8 mouse cellular contexts compared by ENCODE assay signal in the genomic region with DNA sequence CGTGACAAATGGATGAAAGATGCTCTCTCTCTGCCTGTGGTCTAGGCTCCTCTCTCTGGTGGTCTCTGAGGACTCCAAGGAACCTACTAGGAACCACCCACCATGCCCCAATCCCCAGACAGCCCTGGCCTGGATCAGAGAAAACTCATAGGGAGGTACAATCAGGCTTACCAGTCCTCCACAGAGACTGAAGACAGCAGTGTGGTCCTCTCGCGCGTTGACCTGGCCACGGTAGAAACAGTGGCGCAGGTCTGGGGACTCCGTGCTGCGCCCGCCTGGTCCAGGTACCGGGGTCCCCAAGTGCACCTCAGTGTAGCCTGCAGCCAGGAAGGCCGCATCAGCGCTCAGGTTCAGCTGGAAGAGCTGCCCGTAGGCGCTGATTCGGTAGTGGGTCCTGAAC.
DNase-seq lines count a peak whose midpoint lies in the region; ATAC-seq lines count a peak whose summit lies in the region.

No protein-coding gene starts in this region.

- H3K4me2 ChIP-seq in lung, embryonic 15.5 days, result peak overlapping the region; percentile 94
- H3K4me2 ChIP-seq in limb, embryonic 12.5 days, result peak overlapping the region; percentile 97
- H3K4me2 ChIP-seq in stomach, embryonic 14.5 days (replicated peaks; ENCODE audit: low read depth, low read length), result peak overlapping the region; percentile 90

- H3K4me3 ChIP-seq in lung, embryonic 15.5 days, result peak overlapping the region; percentile 65
- peak overlapping the region; percentile 55 for H3K4me3 ChIP-seq in limb, embryonic 12.5 days (replicated peaks)
- peak overlapping the region; percentile 74 for H3K4me3 ChIP-seq in stomach, embryonic 14.5 days (ENCODE audit: low read depth, low read length)

- peak overlapping the region; percentile 63; the same call in 1 of the 2 replicates for H3K9ac ChIP-seq in lung, embryonic 15.5 days
- H3K9ac ChIP-seq in limb, embryonic 12.5 days (replicated peaks), result peak overlapping the region; percentile 27; the same call in 1 of the 2 replicates
- peak overlapping the region; percentile 46; the same call in 1 of the 2 replicates for H3K9ac ChIP-seq in stomach, embryonic 14.5 days (replicated peaks; ENCODE audit: low read depth, low read length)

- 8% methylated on average over 15 of the region's 15 CpGs for WGBS in lung, embryonic 15.5 days
- WGBS in limb, embryonic 12.5 days, result 5% methylated on average over 15 of the region's 15 CpGs
- WGBS in stomach, embryonic 14.5 days, result 5% methylated on average over 15 of the region's 15 CpGs

- H3K36me3 ChIP-seq in lung, embryonic 15.5 days, result no peaks in the 10 kb centered on the region
- no peaks in the 10 kb centered on the region for H3K36me3 ChIP-seq in limb, embryonic 12.5 days
- no peaks in the 10 kb centered on the region for H3K36me3 ChIP-seq in stomach, embryonic 14.5 days (ENCODE audit: control insufficient read depth, insufficient read depth, low read length)

- ATAC-seq in lung, embryonic 15.5 days (ENCODE audit: borderline replicate concordance, extremely low read depth, low FRiP score, low TSS enrichment), result no peak
- ATAC-seq in limb, embryonic 12.5 days (ENCODE audit: insufficient number of reproducible peaks, insufficient read depth, low FRiP score, low TSS enrichment, low read depth), result no peak
- ATAC-seq in stomach, embryonic 14.5 days (ENCODE audit: insufficient number of reproducible peaks, insufficient read depth, low FRiP score, low read depth), result no peak
- no peak for ATAC-seq in megakaryocyte-erythroid progenitor cell, adult 5-6 weeks (replicated peaks; ENCODE audit: low FRiP score, low TSS enrichment, poor library complexity, severe bottlenecking)

- no peaks in the 10 kb centered on the region for H3K9me3 ChIP-seq in lung, embryonic 15.5 days
- no peaks in the 10 kb centered on the region for H3K9me3 ChIP-seq in limb, embryonic 12.5 days
- no peaks in the 10 kb centered on the region for H3K9me3 ChIP-seq in stomach, embryonic 14.5 days (ENCODE audit: control insufficient read depth, low read depth, low read length)

- H3K4me1 ChIP-seq in lung, embryonic 15.5 days, result peaks cover 12% of the 10 kb centered on the region
- H3K4me1 ChIP-seq in limb, embryonic 12.5 days (replicated peaks), result peaks cover 13% of the 10 kb centered on the region
- H3K4me1 ChIP-seq in stomach, embryonic 14.5 days (ENCODE audit: control insufficient read depth, insufficient read depth, low read length), result no peaks in the 10 kb centered on the region; the same call in 1 of the 2 replicates

- no peak overlapping the region for H3K27ac ChIP-seq in lung, embryonic 15.5 days
- no peak overlapping the region for H3K27ac ChIP-seq in limb, embryonic 12.5 days
- H3K27ac ChIP-seq in stomach, embryonic 14.5 days (ENCODE audit: low read length), result no peak overlapping the region

- peak; percentile 11 for DNase-seq in adrenal gland, postnatal 14 days
- DNase-seq in adrenal gland, adult (ENCODE audit: inconsistent age in 2 of 2, low spot score in 1 of 2), result no peak
- DNase-seq in lung, adult 18-20 months, result no peak
- no peak for DNase-seq in right cerebral cortex, postnatal 36 days (ENCODE audit: low spot score in 2 of 2)

- H3K27me3 ChIP-seq in lung, embryonic 15.5 days, result peaks cover 16% of the 10 kb centered on the region
- H3K27me3 ChIP-seq in limb, embryonic 12.5 days, result peaks cover 43% of the 10 kb centered on the region
- no peaks in the 10 kb centered on the region for H3K27me3 ChIP-seq in stomach, embryonic 14.5 days (ENCODE audit: control insufficient read depth, insufficient read depth, low read length)
